Mouse (Mus musculus) CD4-positive helper T cell, adult 2 months (primary cell): ENCODE results near the gene Notch2.
"Not testable (repeated sequence)": the region's sequence is repeated elsewhere in the genome, so short reads cannot be mapped to it uniquely, and the experiment has no call there.

ENCODE experiments used
- DNase-seq: peaks from one replicate; pipeline ENCODE4 v3.0.0-alpha.2; 2012; ENCODE audit warnings: low read depth, missing footprints, low spot score

Gene Notch2

DNA sequence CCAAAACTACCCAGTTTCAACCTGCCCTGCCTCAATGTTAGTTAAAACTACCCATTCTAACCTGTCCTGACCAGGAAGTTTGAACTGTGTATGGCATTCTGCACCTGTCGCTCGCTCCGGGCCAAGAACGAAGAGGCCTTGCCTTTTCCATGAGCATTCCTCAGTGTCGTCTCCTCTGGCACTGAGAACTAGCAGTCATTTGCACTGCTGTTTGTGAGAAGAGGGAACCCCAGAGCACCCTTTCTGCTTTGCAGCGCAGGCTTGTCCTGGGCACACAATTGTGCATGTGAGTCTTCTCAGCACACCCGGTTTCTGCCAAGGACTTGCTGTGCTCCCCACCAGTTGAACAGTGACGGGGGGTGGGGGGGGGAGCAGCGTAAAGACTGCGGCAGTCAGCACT, 15.6 kb downstream of the Notch2 start:
- no peak for DNase-seq

DNA sequence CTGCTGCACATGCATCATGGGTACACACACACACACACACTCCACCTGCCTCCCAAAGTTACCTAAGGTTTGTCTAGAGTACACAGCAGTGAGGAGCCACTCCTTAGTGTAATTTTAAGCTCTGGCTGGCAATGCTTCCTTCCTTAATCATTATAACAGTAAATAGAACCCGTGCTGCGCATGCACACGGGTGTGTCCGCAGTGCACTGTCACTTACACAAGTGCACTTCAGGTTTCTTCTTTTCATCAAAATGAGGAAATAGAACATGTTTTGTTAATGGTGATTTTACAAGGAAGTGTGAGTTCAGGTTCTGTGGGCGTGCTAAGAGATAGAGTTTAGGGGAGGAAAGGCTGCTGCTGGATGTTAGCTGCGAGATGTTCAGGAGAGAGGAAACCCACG, 17.8 kb downstream of the Notch2 start:
- DNase-seq, result no peak

DNA sequence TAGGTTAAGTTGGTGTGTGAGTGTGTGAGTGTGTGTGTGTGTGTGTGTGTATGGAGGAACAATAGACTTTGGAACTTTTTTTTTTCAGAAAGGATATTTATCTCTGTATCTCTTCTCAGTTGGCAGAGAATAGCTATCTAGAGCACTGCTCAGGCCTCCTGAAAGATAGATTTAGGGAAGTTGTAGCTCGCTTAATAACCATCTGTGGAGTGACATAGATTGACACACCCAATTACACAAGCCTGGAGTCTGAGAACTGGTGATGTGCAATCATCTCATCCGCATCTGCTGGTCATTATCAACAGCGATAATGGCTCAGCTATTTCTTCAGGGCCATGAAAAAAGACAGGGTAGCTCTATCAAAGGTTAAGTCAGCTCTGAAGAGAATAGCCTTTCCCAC, 18.9 kb downstream of the Notch2 start:
- no peak for DNase-seq

DNA sequence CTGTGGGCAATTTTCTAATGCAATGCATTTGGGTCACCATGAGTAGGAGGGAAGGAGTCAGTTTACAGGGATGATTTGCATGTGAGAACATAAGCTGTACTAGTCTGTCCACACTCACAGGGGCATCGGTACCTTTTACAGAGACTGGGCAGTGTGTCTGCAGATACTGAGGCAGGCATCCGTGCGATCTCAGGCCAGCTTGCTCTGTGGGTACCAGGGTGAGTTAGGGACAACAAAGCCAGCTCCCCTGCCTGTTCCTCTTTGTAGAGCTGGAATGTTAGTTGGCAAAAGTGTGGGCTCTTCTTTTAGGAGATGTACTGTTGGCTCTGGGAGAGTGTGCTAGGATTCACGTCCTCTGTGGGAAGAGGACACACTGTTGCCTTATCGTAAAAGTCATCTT, 19.6 kb downstream of the Notch2 start:
- DNase-seq, result no peak

DNA sequence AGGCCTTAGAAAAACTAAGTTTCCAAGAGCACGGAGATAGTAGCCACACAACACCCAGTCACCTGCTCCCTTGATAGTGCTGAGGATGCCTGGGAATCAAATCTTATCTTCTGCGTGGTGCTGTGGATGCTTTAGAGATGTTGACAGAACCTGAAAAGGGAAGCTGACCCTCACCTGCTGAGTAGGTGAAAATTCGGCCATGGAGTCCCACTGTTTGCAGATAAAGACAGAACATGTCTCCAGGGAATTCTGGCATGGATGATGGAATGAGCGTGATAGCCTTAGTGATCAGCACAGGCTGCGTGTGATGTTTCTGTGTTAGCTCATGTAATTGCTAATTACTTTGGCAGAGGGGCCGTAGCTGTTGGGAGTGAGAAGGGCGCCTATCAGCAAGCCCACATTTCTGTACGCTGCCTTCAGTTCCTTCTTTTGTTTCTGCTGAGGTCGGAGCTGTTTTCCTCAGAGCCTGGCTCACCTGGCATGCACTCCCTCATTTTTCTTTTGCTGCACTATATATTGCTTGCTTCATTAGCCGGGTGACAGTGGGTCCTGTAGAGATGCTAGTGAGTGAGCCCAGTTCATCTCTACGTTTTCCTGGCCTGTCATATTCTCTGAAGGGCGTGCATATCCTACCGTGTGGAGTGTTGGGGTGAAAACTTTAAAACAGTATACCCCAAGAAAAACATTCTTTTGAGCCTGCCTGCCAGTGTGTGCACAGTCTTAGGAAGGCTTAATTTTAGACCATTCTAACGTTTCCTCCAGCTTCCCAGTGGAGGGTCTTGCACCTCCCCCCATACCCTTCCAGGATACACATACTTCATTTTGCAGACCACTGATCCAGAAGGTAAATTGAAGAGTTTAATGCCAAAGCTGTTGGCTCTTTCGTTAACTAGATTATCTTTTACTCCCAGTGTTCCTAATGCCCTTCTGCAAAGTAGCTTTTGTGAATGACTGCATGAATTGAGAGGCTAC, 21.6 kb downstream of the Notch2 start:
- DNase-seq, result no peak

DNA sequence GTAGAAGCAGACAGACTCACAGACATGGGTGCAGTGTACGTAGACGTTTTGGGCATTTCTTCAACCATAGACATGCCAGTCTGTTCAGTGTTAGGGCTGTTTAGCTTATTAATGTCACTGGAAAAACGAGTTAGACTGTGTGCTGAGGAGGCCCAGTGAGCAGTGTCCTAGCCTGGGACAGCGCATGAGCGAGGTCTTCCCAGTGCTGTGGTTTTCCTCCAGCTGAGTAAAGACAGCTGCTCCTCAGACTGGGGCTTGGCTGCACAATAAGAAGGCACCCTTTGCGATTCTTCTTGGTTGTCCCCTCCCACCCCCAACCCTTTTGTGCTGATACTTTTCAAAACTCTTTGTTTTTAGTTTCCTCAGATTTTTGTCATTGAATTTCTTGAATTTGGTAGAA, 22.8 kb downstream of the Notch2 start:
- DNase-seq, result no peak

DNA sequence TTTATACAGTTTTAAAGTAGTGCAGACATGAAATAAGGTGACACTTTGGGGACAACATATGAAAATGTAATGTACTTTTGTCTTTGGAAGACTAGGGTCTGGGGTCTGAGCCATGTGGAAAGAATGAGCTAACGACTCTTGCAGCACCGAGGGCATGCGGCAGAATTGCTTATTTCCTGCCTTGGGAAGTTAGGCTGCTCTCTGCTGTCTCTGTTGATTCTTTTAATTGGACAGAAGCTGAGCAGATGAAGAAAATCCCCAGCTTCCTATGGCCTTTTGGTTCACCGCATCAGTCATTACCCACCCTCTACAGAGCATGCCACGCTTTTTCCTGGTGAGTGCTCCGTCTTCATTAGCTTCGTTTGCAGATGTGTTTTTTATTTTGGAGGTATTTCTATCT, 23.8 kb downstream of the Notch2 start:
- DNase-seq, result no peak

DNA sequence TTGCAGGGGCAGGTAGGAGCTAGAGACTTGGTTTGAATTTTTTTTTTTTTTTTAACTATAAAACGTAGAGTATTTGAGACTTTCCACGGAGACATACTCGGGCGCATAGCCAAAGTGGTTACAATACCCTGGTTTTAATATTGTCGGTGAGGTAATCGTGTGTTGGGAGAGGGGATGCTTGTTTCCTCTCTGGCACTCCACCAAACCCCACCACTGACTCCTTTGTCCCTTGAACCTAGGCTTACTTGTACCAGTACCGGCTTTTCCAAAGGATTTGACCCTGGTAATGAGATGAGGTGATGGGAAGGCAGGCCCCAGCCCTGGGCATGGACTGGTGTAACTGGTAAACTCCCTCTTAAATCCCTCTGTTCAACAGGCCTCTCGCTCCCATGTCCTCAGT, 25.3 kb downstream of the Notch2 start:
- DNase-seq, result no peak

DNA sequence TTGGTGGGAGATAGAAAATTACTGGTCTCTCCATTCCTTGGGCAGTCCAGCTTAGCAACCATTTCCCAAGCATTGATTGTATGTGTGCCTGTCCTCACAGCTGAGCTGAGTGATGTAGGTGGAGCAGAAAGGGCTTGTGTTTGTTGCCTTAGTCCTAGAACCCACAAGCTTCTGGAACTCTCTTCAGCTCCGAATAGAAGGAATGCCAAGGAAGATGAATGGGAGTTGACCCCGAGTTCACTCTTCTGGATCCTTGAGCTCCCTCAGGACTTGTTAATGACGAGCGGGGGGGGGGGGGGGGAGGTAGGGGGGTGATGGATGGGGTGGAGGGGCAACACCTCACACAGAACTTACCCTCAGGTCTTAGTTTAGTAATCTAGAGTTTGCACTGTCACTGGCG, 25.9 kb downstream of the Notch2 start:
- DNase-seq, result no peak

DNA sequence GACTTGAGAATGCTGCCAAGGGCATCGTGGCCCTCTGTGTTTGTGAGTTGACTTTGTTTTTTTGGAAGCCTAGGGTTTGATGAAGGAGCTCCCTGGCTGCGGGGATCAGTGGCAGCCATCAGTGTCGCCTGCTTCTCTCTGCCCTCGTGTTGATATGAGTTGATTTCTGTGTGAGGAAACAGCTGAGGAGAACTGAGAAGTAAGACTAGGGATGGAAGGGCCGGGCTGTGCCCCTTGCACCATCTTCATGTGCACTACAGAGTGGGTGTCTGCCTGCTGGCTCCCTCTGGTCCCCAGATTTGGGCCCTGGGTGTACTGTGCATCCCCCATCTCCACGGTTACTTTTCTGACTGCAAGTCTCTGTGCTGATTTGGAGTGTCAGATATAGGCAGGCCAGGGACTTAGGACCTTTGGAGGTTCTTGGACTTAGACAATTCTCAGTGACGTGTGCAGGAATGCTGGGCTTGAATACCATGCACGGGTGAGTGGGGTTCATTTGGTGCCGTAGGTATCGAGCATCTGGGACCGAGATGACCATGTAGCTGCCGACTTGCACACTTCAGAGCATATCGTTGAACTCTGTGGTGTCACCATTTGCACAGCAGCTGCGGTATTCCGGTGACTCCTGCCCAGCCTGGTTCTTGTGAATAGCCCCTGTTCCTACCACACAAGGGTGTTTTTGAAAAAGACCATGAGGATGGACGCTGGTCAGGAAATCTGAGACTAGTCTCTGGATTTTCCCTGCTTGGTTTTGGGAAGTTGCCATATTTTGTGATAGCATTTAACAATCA, 26.5 kb downstream of the Notch2 start:
- DNase-seq, result no peak

DNA sequence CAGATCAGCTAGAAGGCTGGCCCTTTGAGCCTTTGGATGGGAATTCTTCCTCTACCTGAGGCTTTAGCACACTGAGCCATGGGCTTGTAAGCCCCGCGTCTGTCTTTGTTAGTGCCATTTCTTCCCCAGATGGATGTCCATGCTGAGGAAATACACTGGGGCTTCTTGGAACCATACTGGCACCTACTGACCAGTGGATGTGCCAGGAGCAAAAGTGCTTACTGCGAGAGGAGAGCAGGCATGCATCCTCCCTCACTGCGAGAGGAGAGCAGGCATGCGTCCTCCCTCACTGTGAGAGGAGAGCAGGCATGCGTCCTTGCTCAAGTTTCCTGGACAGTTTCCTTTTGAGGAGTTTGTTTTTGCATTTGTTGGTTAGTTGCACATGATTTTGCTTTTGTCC, 27.5 kb downstream of the Notch2 start:
- no peak for DNase-seq

DNA sequence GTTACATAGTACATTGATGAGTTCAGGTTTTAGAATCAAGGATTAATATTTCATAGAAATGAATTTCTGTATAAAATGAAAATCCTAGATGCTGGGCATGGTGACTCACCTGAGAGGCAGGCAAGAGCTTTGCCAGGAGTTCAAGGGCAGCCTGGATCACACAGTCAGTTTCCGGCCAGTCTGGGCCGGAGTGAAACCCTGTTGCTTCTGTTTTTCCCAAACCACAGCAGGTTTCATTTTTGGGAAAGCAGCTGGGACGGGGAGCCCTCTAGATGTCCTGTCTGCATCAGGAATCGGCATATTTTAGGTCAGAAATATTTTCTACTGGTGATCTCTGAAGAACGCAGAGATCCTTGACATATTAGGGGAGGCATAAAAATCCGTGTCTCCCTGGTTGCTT, 29.0 kb downstream of the Notch2 start:
- no peak for DNase-seq

DNA sequence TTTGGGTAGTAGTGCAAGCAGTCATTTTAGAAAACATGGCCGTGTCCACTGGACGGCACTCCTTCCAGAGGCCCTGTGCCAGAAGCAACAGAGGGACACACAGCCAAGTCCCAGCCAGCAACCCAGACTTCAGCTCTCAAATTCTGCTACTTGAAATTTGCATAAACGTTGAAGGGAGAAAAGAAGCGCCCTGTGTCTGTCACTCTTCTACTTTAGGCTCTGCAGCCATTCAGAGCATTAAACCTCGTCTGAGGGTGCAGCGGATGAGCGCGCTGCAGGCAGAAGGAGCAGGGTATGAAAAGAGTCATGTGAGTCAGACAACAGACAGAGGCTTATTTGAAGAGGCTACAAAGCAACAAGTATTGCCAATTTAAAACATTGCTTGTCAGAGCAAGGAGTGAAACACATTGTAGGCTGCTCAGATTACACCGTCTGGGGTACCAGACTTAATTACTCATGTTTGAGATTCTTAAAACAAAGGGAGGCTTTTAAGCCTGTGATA, 29.7 kb downstream of the Notch2 start:
- no peak for DNase-seq

DNA sequence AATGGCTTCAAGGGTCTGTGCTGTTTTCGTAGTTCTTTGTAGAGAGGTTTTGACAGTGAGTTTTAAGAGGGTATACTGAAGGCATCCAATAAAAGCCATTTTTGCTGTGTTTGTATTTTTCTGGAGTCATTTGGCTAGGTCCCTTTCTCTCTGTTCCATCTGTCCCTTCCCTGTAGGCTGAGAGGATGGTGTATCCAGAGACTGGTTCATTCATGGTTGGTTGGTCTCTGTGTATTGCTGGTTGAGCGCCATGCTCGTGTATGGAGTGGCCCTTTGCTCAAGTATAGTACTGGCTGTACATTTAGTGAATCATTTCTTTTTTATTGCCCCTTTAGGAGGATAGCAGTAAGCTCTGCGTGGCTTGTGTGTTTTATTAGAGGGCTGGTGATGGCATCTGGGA, 30.3 kb downstream of the Notch2 start:
- no peak for DNase-seq

DNA sequence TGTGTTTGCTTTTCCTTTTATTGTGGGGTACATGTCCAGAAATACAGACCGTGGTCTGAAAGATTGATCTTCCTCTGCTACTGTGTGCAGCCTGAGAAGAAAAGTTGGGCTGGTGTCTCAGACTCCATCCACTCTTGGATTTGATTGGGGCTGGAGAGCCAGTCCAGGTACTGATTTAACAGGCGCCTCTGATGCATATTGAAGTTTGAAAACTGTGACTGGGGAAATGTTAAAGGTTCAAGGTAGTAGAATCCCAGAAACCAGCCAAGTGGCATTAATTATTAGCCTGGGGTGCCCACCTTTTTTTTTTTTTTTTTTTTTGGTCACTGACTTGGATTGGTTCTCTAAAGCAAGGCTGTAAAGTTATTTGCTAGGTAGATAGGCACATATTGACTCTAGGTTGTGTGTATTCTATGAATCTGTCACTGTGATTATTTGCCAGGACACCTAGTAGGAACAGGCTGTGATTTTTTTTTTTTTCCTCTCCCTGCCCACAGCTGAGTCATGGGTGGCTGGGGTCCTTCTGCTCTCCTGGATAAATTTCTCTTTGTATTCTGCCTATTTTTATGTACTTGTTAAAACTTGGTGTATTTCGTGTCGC, 31.5 kb downstream of the Notch2 start:
- DNase-seq, result no peak

DNA sequence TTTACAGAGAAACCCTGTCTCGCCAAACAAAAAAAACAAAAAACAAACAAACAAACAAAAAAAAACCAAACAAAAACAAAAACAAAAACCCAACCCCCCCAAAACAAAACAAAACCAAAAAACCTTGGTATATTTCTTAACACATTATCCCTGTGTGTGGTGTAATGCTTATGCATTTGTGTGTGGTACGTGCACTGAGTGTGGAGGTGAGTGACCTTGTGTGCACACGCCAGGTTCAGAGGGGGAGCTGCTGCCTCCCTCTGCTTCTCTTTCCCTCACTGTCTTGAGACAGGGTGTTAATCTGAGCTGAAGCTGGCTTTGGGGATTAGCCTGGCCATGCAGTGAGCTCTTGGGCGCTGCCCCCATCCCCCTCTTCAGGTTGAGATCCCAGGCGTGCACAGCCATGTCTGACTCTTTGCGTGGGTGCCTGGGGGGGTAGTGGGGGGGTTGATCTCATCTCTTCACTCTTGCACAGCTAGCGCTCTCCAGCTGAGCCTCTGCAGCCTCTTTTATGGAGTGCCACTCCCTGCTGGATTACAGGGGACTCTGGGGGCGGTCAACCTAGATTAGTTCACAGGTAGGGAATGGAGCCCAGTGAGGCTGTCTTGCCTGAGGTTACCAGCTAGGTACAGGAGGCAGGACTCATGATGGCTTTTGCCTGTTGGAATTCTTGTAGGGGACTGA, 32.3 kb downstream of the Notch2 start:
- DNase-seq, result no peak

DNA sequence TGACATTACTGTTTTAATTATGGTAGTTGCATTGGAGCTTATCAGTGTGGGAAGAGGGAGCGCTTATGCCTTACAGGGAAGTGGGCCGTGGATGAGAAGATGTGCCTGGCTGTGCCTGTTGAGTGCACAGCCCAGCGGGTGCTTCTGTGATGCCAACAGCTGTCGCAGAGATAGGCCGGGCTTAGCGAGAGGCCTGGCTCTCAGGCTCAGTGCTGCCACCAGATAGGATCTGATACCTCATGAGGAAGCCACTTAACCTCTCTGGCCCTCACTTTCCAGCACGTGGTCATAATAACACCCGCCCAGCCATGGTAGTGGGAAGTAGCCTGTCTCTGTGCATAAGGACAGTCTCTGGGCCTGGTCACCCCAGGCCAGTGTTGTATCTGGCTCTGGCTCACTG, 33.0 kb downstream of the Notch2 start:
- DNase-seq, result peak; percentile 16

DNA sequence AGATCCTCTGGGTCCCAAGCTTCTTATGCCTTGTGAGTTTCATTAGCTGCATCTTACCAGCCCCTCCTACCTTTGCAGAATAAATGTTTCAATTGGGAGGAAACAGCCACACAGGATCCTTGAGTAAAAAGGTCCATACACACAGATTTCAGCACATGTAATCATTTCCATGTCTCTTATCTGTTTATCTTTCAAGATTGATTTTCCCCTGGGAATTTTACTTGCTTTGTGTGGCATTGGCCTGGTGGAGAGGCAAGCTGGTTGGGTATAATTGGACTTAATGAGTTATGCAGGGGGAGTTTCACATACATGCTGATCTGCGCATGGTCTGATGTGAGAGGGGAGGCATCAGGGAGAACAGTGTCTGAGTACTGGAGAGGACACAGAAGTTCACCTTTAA, 36.3 kb downstream of the Notch2 start:
- DNase-seq, result no peak

DNA sequence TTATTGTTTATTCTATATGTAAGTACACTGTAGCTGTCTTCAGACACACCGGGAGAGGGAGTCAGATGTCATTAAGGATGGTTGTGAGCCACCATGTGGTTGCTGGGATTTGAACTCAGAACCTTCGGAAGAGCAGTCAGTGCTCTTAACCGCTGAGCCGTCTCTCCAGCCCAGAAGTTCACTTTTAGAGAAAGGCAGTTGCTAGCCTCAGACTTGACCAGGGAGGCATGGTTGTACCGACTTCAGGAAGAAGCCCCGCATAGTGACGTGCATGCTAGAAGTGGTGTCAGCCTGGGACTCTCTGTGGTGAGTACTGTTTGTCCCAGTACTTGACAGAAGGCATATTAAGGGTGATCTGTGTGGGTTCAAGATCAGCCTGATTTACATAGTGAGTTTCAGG, 36.8 kb downstream of the Notch2 start:
- not testable (repeated sequence) for DNase-seq

DNA sequence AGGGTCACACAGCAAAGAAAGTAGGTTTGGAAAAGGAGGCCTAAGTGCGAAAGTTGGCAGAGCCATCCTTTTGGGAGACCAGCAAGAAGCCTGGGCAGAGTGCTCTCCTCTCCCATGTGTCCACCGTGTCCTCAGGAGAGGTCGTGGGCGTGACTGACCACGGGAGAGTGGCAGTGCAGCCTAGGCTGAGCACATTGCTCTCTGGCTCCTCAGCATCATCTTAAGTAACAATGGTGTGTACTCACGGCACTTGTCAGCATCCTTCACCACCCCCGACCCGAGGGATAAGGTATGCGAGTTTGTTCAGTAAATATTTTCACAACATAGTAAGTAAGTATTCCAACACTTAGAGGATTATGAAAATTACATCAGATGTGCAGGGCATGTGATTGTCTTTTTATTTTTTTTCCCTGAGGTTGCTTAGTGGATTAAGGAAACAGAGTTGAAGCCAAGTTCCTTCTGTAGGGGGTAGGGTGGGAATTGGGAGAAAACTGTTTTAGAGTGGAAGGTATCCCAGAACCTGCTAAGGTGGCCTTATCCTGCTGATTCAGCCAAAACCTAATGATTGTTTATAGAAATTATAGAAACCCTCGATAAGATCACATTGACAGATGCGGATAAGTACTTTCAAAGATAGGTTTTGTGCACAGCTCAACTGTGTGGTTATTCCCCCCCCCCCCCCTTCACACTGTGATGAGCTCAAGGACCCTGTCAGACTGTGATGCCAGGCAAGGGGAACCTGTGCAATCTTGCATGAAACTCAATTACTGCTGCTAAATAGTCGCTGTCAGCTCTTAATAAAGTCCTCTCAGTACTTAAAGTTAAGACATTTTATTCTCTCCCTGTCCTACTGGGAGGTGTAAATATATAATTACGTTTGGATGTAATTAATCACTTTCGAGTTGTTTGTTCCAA, 37.4 kb downstream of the Notch2 start:
- no peak for DNase-seq
